Mouse (Mus musculus): ENCODE results near the gene Rnase11. TPM values are rescaled to one million over a fixed set of nuclear protein-coding genes. Genes with fewer than 3 reads are reported as not detected.

Gene Rnase11
- total RNA-seq, 1 experiment from 2014 or later: not detected

DNA sequence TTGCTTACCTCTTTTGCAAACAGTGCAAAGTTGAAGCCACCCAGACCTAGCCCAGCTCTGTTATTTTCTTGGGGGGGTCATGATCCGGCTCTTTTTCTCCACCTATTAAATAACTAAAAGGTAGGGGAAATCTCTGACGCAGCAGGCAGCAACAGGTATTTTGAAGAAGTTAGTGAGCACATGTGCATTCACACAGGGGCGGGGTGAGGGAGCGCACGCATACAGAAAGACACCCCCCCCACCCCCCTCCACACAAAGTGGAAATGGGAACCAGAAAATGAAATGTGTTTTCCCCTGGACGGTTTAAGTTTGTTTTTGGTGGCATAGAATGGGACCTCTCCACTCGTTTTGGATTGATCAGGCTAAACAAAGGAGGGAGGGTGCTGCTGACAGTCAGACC, 33.8 kb upstream of the Rnase11 start:
- ATAC-seq (replicated peaks; ENCODE audit: insufficient number of reproducible peaks, low FRiP score, low TSS enrichment, poor library complexity, severe bottlenecking): no peak

DNA sequence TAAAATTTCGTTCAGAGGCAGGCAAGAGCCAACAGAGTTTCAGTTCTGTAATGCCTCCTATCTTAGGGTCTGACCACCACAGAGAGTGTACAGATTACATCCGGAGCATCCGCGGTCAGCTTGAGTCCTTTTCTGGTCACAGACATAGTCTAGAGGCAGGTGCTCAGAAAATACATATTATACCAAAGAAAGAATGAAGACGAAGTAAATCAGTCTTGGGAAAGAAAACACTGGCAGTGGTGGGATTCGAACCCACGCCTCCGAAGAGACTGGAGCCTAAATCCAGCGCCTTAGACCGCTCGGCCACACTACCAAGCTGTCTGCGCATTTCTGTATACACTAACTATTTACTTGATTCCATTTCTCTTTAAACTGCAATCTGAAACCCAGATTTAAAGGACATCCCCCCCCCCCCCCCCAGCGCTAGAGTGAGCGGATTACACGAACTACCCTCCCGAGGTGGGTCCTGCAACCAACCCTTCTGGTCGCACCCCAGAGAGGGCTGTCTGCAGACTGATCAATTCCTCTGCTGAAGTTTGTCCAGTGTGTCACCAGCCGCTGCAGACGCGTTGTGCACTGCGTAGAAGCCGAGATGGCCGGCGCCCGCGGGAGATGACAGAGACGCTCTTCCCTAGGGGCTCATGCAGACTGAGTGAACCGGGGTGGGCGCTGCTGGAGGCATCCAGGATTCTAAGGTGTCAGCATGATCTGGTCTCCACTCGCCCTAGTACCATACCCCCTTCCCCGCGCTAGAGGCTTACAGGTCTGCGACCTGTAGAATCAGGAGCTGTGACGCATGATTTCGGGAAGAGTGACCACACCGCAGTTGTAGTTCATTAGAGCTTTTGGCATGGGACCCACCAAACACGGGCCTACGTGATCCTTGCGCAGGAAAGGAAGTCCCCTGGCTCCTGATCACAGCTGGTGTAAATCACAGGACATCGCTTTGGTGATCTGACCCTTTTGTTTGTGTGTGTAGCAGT, 32.9 kb upstream of the Rnase11 start:
- ATAC-seq (replicated peaks; ENCODE audit: insufficient number of reproducible peaks, low FRiP score, low TSS enrichment, poor library complexity, severe bottlenecking): peak; percentile 36

DNA sequence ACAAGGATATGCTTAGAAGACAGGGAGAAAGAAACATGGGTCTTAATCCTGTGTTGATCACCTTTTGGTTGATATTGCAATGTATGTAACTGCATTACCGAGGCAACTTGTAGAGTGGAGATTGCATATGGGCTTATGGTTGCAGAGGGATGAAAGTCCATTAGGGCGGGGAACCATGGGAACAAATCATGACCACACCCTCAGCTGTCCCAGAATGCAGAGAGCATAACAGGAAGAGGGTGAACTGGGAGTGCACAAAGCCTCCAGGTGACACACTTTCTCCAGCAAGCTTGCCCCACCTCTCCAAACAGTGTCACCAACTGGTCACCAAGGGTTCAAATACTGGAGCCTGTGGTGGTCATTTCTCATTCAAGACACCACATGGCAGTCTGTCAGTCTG, 31.1 kb upstream of the Rnase11 start:
- ATAC-seq (replicated peaks; ENCODE audit: insufficient number of reproducible peaks, low FRiP score, low TSS enrichment, poor library complexity, severe bottlenecking): no peak

DNA sequence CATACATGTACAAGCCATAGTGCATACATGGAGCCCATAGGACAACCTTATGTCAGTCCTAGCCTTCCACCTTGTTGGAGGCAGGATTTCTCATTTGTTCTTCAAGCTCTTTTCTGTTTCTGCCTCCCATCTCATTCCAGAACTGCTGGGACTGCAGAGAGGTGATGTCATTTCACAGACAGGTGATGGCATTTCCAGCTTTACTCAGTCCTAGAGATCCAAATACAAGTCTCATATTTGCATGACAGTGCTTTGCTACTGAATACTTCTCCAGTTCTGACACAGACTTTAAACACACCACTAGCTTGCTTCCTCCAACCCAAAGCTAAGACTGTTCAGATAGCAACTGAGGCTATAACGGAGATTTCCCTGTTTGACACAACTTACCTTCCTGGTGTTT, 29.2 kb upstream of the Rnase11 start:
- ATAC-seq (replicated peaks; ENCODE audit: insufficient number of reproducible peaks, low FRiP score, low TSS enrichment, poor library complexity, severe bottlenecking): no peak

DNA sequence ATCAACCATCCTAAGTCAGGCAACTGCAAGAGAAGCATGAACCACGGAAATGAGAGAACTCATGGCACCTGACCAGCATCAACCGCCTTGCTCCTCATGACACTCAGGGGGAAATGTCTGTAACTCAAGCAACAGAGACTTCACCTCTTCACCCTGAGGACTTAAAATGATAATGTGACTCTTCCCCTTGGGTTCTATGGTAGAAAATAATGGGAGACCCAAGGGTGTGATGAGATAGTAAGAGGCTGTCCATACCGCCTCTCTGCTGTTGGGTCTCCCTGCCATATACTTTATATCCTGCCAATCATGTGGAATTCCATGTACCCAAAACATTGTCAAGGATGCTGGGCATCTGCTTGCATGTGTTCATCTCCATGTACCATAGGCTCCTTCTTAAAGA, 24.4 kb upstream of the Rnase11 start, which contains the start of gene Olfr750:
Olfr750 (minus strand) TSS at position 101 of the 400 bp plus-strand sequence.
- ATAC-seq (replicated peaks; ENCODE audit: insufficient number of reproducible peaks, low FRiP score, low TSS enrichment, poor library complexity, severe bottlenecking): no peak

DNA sequence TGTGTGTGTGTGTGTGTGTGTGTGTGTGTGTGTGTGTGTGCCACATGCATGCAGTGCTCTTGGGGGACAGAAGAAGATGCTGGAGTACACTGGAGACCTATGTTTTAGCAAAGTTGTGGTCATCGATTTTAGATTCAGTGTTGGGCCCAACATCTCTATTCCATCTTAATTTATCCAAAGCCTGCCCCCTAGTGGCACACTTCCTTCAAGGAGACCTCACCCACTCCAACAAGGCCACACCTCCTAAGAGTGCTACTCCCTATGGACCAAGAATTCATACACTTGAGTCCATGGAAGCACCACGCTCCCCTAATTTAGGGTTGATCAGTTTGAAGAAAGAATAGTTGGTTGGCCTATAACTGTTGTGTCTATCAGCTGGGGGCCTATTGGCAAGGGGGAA, 19.7 kb upstream of the Rnase11 start:
- ATAC-seq (replicated peaks; ENCODE audit: insufficient number of reproducible peaks, low FRiP score, low TSS enrichment, poor library complexity, severe bottlenecking): no peak

DNA sequence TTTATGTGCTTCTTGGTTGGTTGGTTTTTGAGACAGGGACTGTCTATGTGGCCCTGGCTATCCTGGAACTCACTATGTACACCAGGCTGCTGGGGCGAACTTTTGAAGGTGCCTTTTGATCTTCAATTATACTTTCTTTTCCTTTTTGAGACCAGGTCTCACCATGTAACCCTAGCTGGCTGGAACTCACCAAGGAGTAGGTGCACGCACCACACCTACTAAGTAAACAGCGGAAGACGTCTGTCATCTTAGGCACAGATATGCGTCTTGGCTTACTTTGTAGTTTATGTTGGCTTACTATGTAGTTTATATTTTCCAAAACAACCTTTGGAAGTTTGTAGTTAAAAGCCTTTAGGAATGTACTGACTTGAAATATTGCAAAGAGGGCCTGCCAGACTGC, 19.0 kb upstream of the Rnase11 start:
- no peak for ATAC-seq (replicated peaks; ENCODE audit: insufficient number of reproducible peaks, low FRiP score, low TSS enrichment, poor library complexity, severe bottlenecking)

DNA sequence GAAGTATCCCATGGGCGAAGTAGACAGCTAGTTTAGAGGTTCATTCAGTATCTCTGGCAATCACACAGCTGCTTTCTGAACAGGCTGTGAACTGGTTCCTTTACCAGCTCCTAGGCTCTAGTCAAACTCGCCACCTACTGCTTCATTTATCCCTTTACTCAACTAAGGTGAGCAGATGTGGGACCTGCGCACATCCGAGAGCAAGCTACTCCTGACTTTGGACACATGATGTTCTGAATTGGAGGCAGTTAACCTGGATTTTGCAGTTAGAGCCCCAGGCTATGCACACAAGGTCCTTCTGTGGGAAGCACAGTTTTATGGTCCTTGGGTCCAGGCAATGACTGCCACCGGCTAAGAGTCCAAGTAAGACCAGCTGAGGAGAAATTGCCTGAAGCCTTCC, 10.8 kb upstream of the Rnase11 start:
- ATAC-seq (replicated peaks; ENCODE audit: insufficient number of reproducible peaks, low FRiP score, low TSS enrichment, poor library complexity, severe bottlenecking): no peak

DNA sequence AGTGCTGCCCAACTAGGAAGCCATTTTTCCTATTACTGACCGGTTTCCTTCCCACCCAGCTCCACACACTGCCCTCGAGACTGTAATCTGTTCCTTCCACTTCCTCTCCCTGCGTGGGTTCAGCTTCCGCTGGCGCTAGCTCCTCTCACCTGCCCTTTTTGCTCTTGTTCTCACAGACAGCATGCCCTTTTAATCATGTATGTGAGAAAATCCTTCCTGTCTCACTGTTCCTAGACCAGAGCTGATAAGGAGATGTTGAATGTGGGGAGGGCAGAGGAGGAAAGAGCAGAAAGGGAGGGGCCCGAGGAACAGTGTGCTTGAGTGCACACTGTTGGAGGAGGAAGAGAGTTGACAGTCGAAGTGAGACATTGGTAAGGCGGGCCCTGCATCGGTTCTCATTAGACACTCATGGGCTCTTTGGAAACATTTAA, 7.5 kb upstream of the Rnase11 start, which contains the start of gene Rnase12:
Rnase12 (minus strand) TSS at position 261 of the 431 bp plus-strand sequence.
- 0 out of 2 replicates have a peak, but pooled peaks have one; percentile 19 for ATAC-seq (replicated peaks; ENCODE audit: insufficient number of reproducible peaks, low FRiP score, low TSS enrichment, poor library complexity, severe bottlenecking)

DNA sequence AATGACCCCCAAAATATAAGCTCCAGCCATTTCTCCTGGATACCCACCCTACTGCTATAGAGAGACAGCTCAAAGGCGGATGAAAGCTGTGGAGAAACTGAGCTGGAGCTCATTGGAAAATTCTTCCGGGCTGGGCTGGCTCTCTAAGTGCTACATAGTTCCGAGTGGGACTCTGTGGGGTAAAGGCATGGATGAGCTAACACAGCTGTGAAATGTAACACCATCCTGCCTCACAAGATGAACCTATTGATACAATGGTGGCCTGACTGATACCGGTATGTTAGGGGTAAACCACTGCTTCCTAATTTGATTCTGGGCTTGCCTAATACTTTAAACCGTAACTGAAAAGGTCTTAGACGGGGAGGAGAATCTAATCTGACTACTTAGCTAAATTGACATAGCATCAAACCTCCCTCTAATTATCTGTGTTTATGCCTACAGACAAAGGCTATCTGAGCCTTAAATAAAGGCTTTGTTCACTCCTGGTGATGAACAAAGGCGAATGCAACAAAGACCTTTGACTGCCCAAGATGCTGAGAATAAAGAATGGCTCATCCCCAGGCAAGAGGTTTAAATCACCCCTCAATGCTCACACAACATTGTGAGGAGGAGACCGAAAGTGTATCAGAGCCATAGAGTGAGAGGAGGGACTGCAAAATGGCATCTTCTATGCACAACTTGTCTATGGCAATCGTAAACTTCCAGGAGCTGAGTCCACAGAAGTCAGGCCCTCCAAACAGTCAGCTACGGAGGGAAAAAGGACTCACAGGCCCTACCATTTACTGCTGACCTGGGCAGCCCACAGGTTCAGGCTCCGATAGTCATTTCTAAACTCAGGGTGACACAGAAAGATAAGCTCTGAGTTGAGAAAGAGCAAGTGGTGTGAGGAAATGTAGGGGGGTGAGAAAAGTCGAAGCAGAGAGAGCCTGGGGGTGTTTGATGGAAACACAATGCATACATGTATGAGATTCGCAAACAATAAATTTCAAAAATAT, 4.6 kb upstream of the Rnase11 start:
- no peak for ATAC-seq (replicated peaks; ENCODE audit: insufficient number of reproducible peaks, low FRiP score, low TSS enrichment, poor library complexity, severe bottlenecking)

DNA sequence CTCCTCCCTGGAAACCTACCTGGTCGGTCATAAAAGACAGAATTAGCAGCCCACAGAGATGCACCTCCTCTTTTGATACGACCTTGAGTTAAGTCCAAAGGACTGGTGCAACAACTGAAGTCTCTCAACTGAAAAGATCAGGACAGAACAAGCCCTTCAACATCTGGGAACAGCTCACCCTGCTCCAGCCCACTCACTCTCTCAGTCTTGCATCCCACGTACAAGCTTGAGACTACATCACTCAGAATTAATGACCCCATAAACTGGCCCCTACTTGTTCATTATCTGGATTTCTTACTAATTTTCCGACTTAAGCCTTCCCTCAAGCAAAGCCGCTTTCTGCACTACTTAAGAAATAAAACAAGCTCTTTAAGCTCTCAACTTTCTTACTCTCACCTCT, 3.2 kb upstream of the Rnase11 start:
- no peak for ATAC-seq (replicated peaks; ENCODE audit: insufficient number of reproducible peaks, low FRiP score, low TSS enrichment, poor library complexity, severe bottlenecking)

DNA sequence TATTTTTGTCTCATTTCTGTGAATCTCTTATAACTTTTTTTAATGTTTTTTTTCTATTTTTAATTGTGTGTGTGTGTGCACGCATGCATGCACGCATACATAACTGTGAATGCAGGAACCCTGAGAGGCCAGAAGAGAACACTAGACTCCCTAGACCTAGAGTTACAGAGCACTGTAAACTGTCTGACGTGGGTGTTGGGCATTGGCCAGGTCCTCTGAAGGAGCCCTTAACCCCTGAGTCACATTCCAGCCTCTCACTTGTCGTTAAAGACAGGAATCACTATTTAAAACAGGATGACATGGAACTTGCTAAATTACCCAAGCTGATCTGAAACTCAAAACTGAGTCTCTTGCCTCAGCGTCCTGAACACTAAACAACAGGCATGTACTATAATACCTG, 2.0 kb upstream of the Rnase11 start:
- no peak for ATAC-seq (replicated peaks; ENCODE audit: insufficient number of reproducible peaks, low FRiP score, low TSS enrichment, poor library complexity, severe bottlenecking)

DNA sequence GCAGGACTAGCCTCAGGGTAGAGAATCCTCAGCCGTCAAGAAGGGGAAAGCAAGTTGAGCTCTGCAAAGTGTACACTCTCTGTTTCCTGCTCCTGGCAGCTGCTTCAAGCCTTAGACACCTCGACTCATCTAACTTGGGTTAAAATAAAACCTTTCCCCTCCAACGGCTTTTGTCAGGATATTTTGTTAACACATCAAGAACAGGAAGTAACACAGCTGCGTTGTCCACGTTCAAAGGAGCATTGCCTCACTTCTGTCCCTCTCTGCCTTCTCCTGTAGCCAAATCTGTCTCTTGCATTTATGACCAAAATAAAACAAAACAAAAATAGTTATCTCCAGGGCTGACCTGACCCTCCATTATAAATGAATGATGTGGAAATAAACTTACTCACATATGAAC, 2.1 kb downstream of the Rnase11 start:
- no peak for ATAC-seq (replicated peaks; ENCODE audit: insufficient number of reproducible peaks, low FRiP score, low TSS enrichment, poor library complexity, severe bottlenecking)

DNA sequence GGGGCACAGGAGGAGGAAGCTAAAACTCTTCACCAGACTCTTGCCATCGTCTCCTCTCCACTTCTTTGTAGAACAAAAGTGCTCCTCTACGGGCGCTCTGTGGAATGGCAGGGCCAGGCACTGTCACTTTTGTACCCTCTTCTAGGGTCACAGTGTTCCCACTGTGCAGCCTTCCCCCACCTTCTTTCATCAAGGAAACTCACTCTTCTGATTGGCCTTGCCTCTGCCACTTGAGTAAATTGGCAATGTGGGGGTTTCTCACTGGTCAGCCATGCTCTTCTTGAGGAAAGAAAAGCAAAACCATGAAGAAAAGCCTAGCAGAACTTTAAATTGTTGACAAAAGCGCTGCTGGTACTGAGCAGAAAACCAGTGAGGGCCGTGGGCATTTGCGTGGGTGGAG, 8.2 kb downstream of the Rnase11 start, which contains the start of gene Rnase9:
Rnase9 (minus strand) TSS at position 101 of the 400 bp plus-strand sequence.
- no peak for ATAC-seq (replicated peaks; ENCODE audit: insufficient number of reproducible peaks, low FRiP score, low TSS enrichment, poor library complexity, severe bottlenecking)

DNA sequence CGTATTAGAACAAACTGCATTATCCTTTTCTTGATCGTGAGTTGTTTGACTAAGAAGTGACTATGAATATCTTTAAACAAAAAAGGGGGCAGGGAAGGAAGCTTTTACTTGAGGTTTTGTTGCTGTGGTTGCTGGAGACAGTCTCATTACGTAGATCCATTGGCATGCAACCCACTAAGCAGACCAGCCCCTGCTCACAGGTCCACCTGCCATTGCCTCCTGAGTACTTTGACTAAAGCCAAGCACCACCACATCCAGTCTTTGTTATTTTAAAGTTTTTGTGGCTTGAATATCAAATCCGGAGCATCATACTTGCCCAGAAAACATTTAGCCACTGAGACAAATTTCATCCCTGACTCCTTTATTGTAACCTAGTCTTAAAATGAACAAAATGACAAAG, 13.7 kb downstream of the Rnase11 start:
- no peak for ATAC-seq (replicated peaks; ENCODE audit: insufficient number of reproducible peaks, low FRiP score, low TSS enrichment, poor library complexity, severe bottlenecking)

DNA sequence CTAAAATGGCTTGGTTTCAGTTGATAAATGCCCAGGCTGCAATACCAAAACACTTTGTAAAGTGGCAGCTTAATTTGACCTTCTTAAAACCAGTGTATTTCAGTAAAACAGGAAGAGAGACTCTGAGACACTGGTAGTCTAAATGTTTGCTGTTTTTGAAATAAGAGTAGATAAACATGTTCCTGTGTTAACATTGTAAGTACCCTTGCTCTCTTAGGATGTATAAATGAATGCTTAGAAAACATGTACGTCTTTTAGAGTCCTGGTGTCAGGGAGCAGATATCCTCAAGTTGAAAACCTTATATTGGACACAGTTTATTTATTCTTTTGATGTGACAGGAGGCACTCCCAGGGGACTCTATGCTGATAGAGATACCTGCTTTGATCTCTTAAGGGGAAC, 14.8 kb downstream of the Rnase11 start:
- ATAC-seq (replicated peaks; ENCODE audit: insufficient number of reproducible peaks, low FRiP score, low TSS enrichment, poor library complexity, severe bottlenecking): no peak

DNA sequence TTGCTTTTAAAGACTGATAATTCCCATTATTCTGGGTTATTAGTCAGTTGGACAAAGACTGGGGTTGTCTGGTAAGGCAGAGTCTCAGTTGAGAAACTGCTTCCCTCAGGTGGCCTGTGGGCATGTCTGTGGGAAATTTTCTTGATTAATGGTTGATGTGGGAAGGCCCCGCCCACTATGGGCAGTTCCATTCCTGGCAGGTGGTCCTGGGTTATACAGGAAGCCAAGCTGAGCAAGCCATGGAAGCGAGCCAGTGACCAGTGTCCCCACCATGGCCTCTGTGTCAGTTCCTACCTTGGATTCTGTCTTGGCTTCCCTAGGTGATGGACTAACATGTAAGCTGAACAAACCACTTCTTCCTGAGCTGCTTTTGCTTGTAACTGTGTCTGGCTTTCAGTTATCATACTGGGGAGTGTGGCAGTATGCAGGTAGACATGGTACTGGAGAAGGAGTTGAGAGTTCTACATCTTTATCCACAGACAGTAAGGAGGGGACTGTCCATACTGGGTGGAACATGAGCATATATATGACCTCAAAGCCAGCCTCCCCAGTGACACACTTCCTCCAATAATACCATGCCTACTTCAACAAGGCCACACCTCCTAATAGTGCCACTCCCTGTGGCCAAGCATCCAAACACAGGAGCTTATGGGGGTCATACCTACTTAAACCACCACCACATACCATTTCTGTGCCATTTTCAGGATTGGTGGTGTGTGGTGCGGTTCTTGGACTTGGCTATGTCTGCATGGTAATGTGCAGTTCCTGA, 22.4 kb downstream of the Rnase11 start:
- no peak for ATAC-seq (replicated peaks; ENCODE audit: insufficient number of reproducible peaks, low FRiP score, low TSS enrichment, poor library complexity, severe bottlenecking)

DNA sequence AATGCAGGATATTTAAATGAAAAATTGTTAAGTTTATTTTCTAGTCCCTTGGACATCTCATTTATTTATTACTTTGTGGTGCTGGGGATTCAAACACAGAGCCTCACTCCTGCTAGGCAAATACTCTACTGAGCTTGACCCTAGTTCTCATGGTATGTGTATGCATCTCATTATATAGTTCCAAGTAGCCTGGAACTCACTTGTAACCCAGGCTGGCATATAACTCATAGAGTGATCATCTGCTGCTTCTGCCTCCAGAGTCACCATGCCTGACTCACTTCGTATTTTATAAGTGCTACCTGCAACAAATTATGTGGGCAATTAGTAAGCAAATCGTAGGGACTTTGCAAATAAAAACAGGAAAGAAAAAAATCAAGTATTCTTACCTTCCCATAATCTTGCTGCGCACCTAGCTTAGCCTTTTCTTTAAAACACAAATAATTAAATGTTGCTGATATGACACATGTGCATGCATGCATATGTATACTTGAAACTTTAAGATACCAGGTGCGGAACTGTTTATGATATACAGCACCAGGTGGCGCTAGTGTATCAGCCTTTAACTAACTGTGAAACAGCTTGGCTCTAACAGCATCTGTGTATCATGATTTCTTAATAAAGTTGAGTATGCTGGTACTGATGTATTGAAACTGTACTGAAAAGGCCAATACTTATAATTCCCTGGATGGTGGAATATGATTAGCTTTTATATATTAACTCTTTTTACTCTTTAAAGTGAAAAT, 23.4 kb downstream of the Rnase11 start:
- peak; percentile 84 for ATAC-seq (replicated peaks; ENCODE audit: insufficient number of reproducible peaks, low FRiP score, low TSS enrichment, poor library complexity, severe bottlenecking)
